ENCODE assay signal across 15 mouse cellular contexts in the genomic region with DNA sequence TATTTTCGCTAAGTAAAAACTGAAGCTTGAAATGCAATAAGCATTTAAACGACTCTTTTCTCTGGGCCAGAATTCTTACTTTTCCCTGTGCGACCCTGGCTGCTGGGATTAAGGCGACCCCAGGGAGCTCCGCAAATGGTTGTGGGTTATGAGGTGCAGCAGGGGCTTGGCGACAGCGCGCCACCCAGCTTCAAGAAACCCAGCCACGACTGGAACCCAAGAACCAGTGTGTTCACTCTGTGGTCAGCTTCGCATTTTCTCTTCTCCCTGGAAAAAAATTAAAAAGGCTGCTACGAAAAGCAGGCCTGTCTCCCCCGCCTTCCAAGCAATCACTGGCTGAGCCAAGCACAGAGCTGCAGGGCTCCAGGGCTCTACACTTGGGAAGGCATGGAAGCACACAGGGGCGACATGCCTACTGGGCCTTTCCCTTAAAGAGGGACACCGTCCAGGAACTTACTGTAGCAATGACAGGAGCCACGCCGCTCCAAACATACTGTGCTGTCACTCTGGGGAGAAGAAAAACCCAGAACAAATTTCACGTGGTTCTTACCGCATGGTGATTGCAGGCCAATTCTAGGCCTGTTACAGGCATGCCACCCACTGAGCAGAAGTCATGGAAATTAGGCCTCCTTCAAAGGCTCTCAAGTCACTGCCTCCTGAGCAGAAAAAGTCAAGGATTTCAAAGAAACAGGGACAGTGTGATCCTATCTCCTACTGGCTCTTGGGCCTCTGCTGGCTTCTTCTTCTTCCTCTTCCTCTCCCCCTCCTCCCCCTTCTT.
DNase-seq lines count a peak whose midpoint lies in the region; ATAC-seq and TF ChIP-seq lines count a peak whose summit lies in the region.
"Had no signal": no experiment of that assay in that cellular context is flagged by ENCODE, and none has a peak within 500 bp of the region (broad histone marks: within the 10 kb centered on the region; RNA-seq: fewer than 3 reads in every experiment).

No protein-coding gene starts in this region.

- H3K9me3 ChIP-seq in forebrain, embryonic 10.5 days = no peaks in the 10 kb centered on the region
- no peaks in the 10 kb centered on the region for H3K9me3 ChIP-seq in forebrain, embryonic 16.5 days (ENCODE audit: control insufficient read depth, low read length)
- no peaks in the 10 kb centered on the region for H3K9me3 ChIP-seq in stomach, embryonic 16.5 days (replicated peaks; ENCODE audit: control insufficient read depth, low read length)
- H3K9me3 ChIP-seq in stomach, postnatal 0 days (ENCODE audit: control insufficient read depth, low read length) = no peaks in the 10 kb centered on the region
- H3K9me3 ChIP-seq in limb, embryonic 11.5 days (ENCODE audit: control insufficient read depth, low read length) = no peaks in the 10 kb centered on the region
- H3K9me3 ChIP-seq: forebrain, embryonic 15.5 days; heart, embryonic 15.5 days had no signal

- H3K4me1 ChIP-seq in forebrain, embryonic 10.5 days = peaks cover 21% of the 10 kb centered on the region
- H3K4me1 ChIP-seq in forebrain, embryonic 16.5 days (replicated peaks; ENCODE audit: control insufficient read depth, insufficient read depth, low read length) = peaks cover 3% of the 10 kb centered on the region; the same call in 1 of the 2 replicates
- no peaks in the 10 kb centered on the region for H3K4me1 ChIP-seq in stomach, embryonic 16.5 days (ENCODE audit: control insufficient read depth, insufficient read depth, low read length)
- H3K4me1 ChIP-seq in stomach, postnatal 0 days (replicated peaks; ENCODE audit: control insufficient read depth, insufficient read depth) = no peaks in the 10 kb centered on the region
- H3K4me1 ChIP-seq in limb, embryonic 11.5 days (ENCODE audit: control insufficient read depth, insufficient read depth, low read length) = peaks cover 11% of the 10 kb centered on the region; the same call in 1 of the 2 replicates
- H3K4me1 ChIP-seq: forebrain, embryonic 15.5 days had no signal

- no peaks in the 10 kb centered on the region; the same call in 1 of the 2 replicates for H3K36me3 ChIP-seq in forebrain, embryonic 10.5 days (replicated peaks)
- H3K36me3 ChIP-seq in forebrain, embryonic 16.5 days (ENCODE audit: control insufficient read depth, insufficient read depth) = no peaks in the 10 kb centered on the region
- no peaks in the 10 kb centered on the region for H3K36me3 ChIP-seq in stomach, embryonic 16.5 days (ENCODE audit: control insufficient read depth, insufficient read depth, low read length)
- H3K36me3 ChIP-seq in stomach, postnatal 0 days (ENCODE audit: control insufficient read depth, insufficient read depth, low read length) = no peaks in the 10 kb centered on the region
- H3K36me3 ChIP-seq in limb, embryonic 11.5 days (ENCODE audit: control insufficient read depth, insufficient read depth, low read length) = no peaks in the 10 kb centered on the region
- H3K36me3 ChIP-seq: forebrain, embryonic 15.5 days; heart, embryonic 15.5 days had no signal

- WGBS in forebrain, embryonic 10.5 days = 33% methylated on average over 18 of the region's 18 CpGs
- 43% methylated on average over 18 of the region's 18 CpGs for WGBS in forebrain, embryonic 16.5 days
- WGBS in stomach, embryonic 16.5 days = 54% methylated on average over 18 of the region's 18 CpGs
- 59% methylated on average over 18 of the region's 18 CpGs for WGBS in stomach, postnatal 0 days
- 21% methylated on average over 18 of the region's 18 CpGs for WGBS in limb, embryonic 11.5 days

- H3K9ac ChIP-seq in forebrain, embryonic 16.5 days (replicated peaks; ENCODE audit: low read depth, low read length) = no peak overlapping the region
- H3K9ac ChIP-seq in stomach, embryonic 16.5 days (ENCODE audit: low read length) = peak overlapping the region; percentile 16; the same call in 1 of the 2 replicates
- H3K9ac ChIP-seq in stomach, postnatal 0 days (ENCODE audit: low read length) = no peak overlapping the region
- H3K9ac ChIP-seq in limb, embryonic 11.5 days (ENCODE audit: low read length) = no peak overlapping the region
- H3K9ac ChIP-seq: forebrain, embryonic 15.5 days; heart, embryonic 15.5 days had no signal

- no peak for DNase-seq in forebrain, embryonic 10.5 days (ENCODE audit: extremely low spot score, low spot score)
- no peak for DNase-seq in stomach, postnatal 0 days (ENCODE audit: low spot score)
- DNase-seq in limb, embryonic 11.5 days (ENCODE audit: low spot score) = peak; percentile 46
- no peak for DNase-seq in retina, embryonic 14.5 days (ENCODE audit: low spot score)
- no peak for DNase-seq in right cerebral cortex, adult 2 months (ENCODE audit: low spot score in 2 of 2)
- no peak for DNase-seq in lung, postnatal 4 days
- DNase-seq: adrenal gland, adult 2 months; gastrocnemius, postnatal 25 days; kidney, postnatal 14 days; thymus, postnatal 36 days had no signal

- no peak for ATAC-seq in forebrain, embryonic 16.5 days
- ATAC-seq in stomach, embryonic 16.5 days (ENCODE audit: insufficient read depth, low FRiP score) = no peak; the same call in 1 of the 2 replicates
- ATAC-seq in stomach, postnatal 0 days (ENCODE audit: low FRiP score, low TSS enrichment) = no peak
- peak; percentile 73; the same call in 1 of the 2 replicates for ATAC-seq in limb, embryonic 11.5 days (ENCODE audit: insufficient number of reproducible peaks, low FRiP score, low TSS enrichment, low read depth)
- ATAC-seq: forebrain, embryonic 15.5 days had no signal

- H3K4me3 ChIP-seq in forebrain, embryonic 10.5 days = no peak overlapping the region
- no peak overlapping the region for H3K4me3 ChIP-seq in forebrain, embryonic 16.5 days (replicated peaks; ENCODE audit: low read length)
- no peak overlapping the region for H3K4me3 ChIP-seq in stomach, embryonic 16.5 days (replicated peaks; ENCODE audit: low read length)
- H3K4me3 ChIP-seq in stomach, postnatal 0 days (ENCODE audit: low read depth, low read length) = no peak overlapping the region
- H3K4me3 ChIP-seq in limb, embryonic 11.5 days (ENCODE audit: low read depth, low read length) = no peak overlapping the region
- H3K4me3 ChIP-seq: forebrain, embryonic 15.5 days; heart, embryonic 15.5 days had no signal

- H3K27ac ChIP-seq in forebrain, embryonic 10.5 days = 0 out of 2 replicates have a peak overlapping the region, but pooled peaks have one; percentile 44
- H3K27ac ChIP-seq in forebrain, embryonic 16.5 days (ENCODE audit: low read length) = no peak overlapping the region
- H3K27ac ChIP-seq in stomach, embryonic 16.5 days (ENCODE audit: low read length) = no peak overlapping the region
- H3K27ac ChIP-seq in stomach, postnatal 0 days (replicated peaks) = no peak overlapping the region
- peak overlapping the region; percentile 79 for H3K27ac ChIP-seq in limb, embryonic 11.5 days (replicated peaks; ENCODE audit: low read depth, low read length)
- H3K27ac ChIP-seq: forebrain, embryonic 15.5 days; heart, embryonic 15.5 days had no signal

- H3K4me2 ChIP-seq in forebrain, embryonic 16.5 days (ENCODE audit: low read length) = no peak overlapping the region
- no peak overlapping the region for H3K4me2 ChIP-seq in stomach, embryonic 16.5 days (ENCODE audit: low read depth, low read length)
- no peak overlapping the region for H3K4me2 ChIP-seq in stomach, postnatal 0 days (replicated peaks; ENCODE audit: low read depth)
- no peak overlapping the region for H3K4me2 ChIP-seq in limb, embryonic 11.5 days (ENCODE audit: low read depth, severe bottlenecking)
- H3K4me2 ChIP-seq: forebrain, embryonic 15.5 days; heart, embryonic 15.5 days; liver, embryonic 11.5 days had no signal

- H3K27me3 ChIP-seq in forebrain, embryonic 10.5 days (ENCODE audit: poor library complexity, severe bottlenecking) = no peaks in the 10 kb centered on the region
- no peaks in the 10 kb centered on the region for H3K27me3 ChIP-seq in forebrain, embryonic 16.5 days (replicated peaks; ENCODE audit: control insufficient read depth, insufficient read depth, low read length)
- H3K27me3 ChIP-seq in stomach, embryonic 16.5 days (ENCODE audit: control insufficient read depth, insufficient read depth, low read length) = no peaks in the 10 kb centered on the region
- no peaks in the 10 kb centered on the region for H3K27me3 ChIP-seq in stomach, postnatal 0 days (ENCODE audit: control insufficient read depth, insufficient read depth, low read length)
- no peaks in the 10 kb centered on the region for H3K27me3 ChIP-seq in limb, embryonic 11.5 days (ENCODE audit: control insufficient read depth, insufficient read depth, low read length)
- H3K27me3 ChIP-seq: forebrain, embryonic 15.5 days; heart, embryonic 15.5 days had no signal

- TF ChIP-seq CTCF in stomach, postnatal 0 days (IDR thresholded peaks at IDR 0.05; ENCODE audit: low read depth) = no peak

- no peak for TF ChIP-seq EP300 in stomach, postnatal 0 days (optimal IDR thresholded peaks at IDR 0.05)

Comparison
In these comparisons a context has a peak if more than half of its experiments do, and no peak if none do; other contexts are left out.
1. H3K27ac ChIP-seq: peak in forebrain, embryonic 10.5 days (single experiment) and limb, embryonic 11.5 days (single experiment); none in forebrain, embryonic 16.5 days (single experiment), stomach, embryonic 16.5 days (single experiment) and stomach, postnatal 0 days (single experiment).